Mouse (Mus musculus): ENCODE results near the gene Rgl1.

Rgl1 gene

GRCm38 (mm10) chr1:152578108-152578721 lies 187.9 kb downstream of the Rgl1 start:
- no peak for DNase-seq

DNA sequence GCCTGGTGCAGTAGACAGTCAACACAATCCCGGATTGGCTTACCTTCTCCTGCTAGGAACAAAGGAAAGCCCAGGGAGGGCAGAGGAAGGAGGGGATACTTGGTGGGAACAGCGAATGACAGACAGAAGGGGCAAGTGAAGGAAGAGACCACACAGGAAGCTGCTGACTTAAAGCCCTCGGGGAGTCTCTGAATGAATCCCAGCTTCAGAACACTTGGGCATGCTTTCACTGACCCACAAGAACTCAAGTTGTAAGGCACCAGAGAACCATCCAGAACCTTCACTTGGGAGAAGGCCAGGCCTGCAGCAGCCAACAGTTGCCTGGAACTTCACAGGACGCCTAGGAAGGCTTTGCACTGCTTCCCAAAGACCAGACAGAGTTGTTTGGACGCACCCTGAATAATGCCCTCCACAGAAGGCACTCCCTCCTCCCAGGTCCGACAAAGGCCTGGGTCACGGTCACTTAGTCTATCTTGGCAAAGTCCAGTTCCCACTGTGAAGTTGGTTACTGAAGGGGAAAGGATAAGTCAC lies 189.5 kb downstream of the Rgl1 start:
- DNase-seq: no peak

GRCm38 (mm10) chr1:152575096-152575495 lies 191.1 kb downstream of the Rgl1 start:
- no peak for DNase-seq

DNA sequence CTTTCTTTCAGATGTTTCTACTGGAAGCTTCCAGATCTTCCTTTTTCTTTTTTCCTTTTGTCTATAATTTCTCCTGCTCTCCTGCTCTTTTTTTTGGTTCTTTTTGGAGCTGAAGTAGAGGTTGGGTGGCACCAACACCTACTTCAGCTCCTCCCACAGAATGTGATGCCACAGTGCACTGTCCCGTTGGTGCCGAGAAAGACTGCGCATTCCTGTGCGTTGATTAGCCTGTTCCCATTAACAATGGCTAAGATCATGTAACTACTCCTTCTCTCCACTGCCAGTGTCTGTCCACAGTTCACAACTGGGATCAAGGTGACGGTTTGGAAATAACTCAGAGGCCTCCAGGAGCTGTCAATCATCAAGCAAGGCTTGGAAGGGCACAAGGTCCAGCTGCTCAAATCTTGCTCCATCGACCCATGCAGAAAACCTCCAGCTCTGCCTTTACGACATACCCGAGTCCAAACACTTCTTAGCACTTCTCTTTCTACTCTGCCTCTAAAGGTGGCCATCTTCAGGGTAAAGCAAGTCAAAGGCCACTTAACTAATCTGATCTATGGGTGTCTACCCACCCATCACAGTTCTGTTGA lies 192.6 kb downstream of the Rgl1 start:
- no peak for DNase-seq

GRCm38 (mm10) chr1:152572755-152573469 lies 193.2 kb downstream of the Rgl1 start:
- no peak for DNase-seq

GRCm38 (mm10) chr1:152571340-152571739 lies 194.8 kb downstream of the Rgl1 start:
- no peak for DNase-seq

DNA sequence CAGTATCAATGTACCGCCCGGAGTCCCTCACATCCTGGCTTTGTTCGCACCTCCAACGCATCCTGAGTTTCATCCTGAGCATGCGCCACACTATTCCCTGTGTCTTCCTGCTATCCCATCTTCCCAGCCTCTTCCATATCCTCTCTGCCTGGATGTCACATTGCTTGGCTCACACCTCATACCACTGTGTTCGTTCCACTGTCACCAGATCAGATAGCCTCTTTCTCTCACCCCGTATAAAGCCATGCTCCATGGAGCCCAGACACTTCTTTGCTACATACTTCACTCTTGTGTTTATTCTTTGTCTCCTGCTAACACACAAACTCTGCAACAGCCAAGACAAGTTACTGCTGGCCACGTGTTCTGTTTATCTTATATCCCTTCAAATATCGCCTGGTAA lies 195.5 kb downstream of the Rgl1 start:
- no peak for DNase-seq

GRCm38 (mm10) chr1:152563282-152563681 lies 202.9 kb downstream of the Rgl1 start:
- no peak for DNase-seq

DNA sequence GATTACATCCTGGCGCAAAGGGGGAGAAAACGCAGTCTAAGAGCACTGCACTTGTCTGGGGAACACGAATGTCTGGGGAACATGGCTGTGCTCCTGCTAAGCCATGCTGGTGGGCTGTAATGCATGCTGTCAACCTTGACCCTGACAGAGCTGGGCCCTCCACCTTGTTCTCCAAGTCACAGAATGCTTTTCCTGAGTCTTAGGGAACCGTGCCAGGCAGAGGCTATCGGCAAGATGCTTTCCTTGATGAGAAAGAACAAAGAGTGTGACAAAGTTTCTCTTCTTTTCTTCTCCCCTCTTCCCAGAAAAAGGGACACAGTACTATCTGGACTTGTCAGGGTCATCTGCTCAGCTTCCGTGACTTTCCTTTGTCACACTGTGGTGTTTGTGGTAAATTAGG lies 203.3 kb downstream of the Rgl1 start:
- no peak for DNase-seq

DNA sequence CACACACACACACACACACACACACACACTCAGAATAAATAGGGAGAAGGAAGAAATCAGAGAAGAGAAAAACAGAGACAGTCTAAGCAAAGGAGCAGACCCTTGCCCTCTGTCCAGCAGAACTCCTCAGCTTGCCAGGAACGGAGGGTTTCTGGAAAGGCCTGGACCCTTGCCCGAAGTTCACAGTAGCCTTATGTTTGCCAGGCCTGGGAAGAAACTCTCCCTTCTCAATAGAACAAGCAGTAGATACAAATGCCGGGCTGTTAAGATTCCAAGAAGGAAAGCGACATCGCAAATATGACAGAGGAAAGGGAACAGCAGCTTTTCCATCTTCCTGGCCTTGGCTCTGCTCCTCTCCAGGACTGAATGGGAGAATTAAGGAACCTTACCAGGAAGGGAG lies 205.7 kb downstream of the Rgl1 start:
- peak; percentile 15 for DNase-seq

GRCm38 (mm10) chr1:152556576-152557281 lies 209.4 kb downstream of the Rgl1 start:
- no peak for DNase-seq

- DNase-seq: no peak
Observed at GRCm38 (mm10) chr1:152555944-152556573, 210.1 kb downstream of the Rgl1 start.

DNA sequence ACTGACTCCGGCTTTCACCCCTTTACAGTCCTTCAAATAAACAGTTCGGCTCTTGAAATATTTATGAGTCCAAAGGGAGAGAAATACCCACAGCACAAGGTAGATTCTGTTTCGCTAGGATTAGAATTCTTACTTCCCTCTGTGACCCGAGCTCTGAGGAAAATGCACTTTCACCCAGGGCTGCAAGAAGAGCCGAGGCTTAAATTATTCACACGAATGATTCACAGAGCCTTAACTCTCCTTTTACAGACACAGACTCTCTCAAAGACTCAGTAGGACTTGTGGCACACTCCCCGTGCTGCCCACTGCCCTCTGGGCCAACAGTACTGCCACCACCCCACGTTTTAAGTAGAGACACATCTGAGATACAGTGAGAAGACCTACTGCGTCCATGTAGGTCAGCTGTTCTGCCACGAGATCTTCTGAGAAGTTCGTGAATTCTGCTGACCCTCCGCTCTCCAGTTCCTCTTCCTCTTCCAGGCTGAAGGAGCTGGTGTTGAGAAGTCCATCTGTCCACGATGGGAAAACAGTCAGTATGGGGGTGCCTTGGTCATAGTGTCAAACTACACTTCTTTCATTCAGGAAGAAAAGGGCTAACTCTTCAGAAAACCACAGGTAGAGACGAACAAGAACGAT lies 212.1 kb downstream of the Rgl1 start:
- no peak for DNase-seq

- DNase-seq: no peak
Observed at GRCm38 (mm10) chr1:152550973-152551372, 215.2 kb downstream of the Rgl1 start.

- DNase-seq: no peak
Observed at GRCm38 (mm10) chr1:152550544-152550943, 215.6 kb downstream of the Rgl1 start.

DNA sequence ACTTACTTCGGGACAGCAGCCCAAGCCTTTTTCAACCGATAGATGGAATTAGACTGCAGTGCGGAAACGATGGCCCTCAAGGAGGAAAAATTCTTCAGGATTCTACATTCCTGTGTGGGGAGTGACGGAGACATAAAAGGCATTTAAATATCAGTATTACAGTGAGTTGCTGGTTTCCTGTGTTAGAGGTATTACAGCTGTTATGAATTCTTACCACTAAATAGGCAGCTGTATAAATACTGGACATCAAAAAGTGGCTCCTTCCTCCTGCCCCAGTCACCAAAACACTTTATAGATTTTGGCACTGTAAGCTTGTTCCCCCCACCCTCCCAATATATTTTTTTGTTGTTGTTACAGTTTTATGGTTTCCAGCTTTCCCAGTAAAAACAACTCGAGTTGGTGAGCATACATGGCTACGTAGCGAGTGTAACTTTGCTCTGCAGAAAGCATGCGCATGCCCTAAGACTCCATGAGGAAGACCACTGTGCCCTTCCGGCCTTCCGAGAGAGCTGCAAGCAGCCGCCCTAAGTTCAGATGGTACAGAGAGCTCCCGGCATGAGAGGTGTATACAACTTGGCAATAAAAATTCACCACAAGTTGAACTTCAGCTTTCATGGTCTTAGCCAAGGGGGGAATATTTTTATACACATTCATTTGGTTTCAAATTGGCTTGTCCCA lies 217.0 kb downstream of the Rgl1 start:
- DNase-seq: no peak

- no peak for DNase-seq
Observed at GRCm38 (mm10) chr1:152543449-152544159, 222.5 kb downstream of the Rgl1 start.

DNA sequence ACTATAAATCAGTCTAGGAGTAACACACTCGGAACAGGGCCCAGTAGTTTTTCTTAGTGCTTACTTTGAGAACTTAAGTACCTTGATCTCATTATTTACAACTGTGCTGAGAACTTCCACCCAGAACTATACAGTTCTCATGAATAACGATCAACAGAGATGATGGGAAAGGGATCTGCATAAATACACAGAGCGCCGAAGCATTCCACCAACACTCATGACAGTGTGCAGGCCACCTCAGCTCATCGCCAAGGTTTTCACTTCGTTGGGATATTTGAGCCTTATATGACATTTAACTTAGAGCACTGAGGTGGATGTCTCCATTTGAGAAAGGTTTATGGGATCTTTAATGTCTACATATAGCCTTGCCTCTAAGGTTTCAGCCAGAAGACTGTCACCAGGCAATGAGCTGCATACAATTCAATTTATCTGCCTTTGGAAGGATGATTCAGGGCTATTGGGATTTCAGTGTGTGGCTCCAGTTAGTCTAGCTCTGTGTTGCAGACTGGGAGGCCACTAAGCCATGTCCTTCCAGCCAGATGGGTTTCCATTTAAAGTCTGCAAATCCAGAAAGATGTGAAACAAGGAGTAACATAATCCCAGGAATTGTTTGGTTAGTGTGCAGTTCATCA lies 223.3 kb downstream of the Rgl1 start:
- no peak for DNase-seq

DNA sequence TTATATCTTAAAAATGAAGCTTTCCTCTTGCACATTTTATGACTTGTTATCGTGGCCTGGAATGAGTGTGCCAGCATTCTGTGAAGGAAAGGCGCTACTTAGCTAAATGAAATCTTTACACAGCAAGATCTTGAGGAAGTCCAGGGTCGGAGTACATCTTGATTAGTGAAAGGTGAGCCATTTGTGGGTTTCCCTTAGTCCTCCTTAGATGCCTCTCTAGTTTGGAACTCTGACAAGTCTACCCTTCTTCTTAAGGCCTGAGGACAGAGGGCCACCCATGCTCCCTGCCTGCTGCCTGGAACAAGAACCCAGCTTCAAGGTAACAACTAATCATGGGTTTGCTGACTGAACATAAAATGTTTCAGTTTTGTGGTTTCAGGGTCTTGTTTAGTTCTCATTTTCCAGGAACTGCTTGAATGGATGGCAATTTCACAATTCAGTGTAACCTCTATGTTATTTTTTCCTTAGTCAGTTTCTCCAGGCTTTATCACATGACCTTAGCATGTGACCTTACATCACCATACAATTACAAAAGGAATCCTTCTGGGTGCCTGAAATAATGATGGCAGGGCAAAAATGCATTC lies 225.8 kb downstream of the Rgl1 start:
- no peak for DNase-seq

- DNase-seq: no peak
Observed at GRCm38 (mm10) chr1:152538817-152539216, 227.3 kb downstream of the Rgl1 start.

All from cerebellum, adult 11 months (tissue).